Mouse (Mus musculus): ENCODE measurements around the gene Gna12. TPM values are rescaled to one million over a fixed set of nuclear protein-coding genes. Genes with fewer than 3 reads are reported as not detected.

The Gna12 gene
- polyA plus RNA-seq, 1 experiment from 2014 or later: 7.1 TPM

DNA sequence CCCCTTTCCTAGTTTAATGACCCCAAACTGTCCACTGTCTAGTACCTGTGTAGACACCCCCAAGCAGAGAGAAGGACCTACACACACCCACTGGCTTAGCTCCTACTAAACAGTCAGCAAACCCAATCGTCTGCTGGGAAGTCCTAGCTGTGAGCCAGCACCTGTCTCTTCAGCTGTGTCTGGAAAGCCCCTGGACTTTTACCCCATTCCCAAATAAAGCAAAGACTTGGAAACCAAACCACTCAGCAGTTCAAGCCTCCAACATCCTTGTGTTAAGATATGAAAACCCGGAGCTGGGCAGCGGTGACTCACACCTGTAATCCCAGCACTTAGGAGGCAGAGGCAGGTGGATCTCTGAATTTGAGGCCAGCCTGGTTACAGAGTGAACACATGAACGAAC is 63.7 kb downstream of the Gna12 start:
- Histone ChIP-seq H3K36me3 (ENCODE audit: control insufficient read depth, insufficient read depth) (no peaks in the 10 kb centered on the region; the same call in 1 of the 2 replicates), H3K9ac (ENCODE audit: low read length) (no peak overlapping the region), H3K4me3 (ENCODE audit: low read length) (no peak overlapping the region), H3K27ac (ENCODE audit: low read length) (peak overlapping the region; percentile 89), H3K9me3 (replicated peaks; ENCODE audit: control insufficient read depth, low read length) (no peaks in the 10 kb centered on the region), H3K4me1 (ENCODE audit: control insufficient read depth, insufficient read depth, low read length) (peaks cover 38% of the 10 kb centered on the region), H3K4me2 (ENCODE audit: low read depth, low read length) (no peak overlapping the region), H3K27me3 (ENCODE audit: control insufficient read depth, insufficient read depth, low read length) (no peaks in the 10 kb centered on the region)
- 72% methylated on average over 4 of the region's 4 CpGs for WGBS
- no peak for ATAC-seq (replicated peaks; ENCODE audit: extremely low read depth, insufficient read depth, low FRiP score)

DNA sequence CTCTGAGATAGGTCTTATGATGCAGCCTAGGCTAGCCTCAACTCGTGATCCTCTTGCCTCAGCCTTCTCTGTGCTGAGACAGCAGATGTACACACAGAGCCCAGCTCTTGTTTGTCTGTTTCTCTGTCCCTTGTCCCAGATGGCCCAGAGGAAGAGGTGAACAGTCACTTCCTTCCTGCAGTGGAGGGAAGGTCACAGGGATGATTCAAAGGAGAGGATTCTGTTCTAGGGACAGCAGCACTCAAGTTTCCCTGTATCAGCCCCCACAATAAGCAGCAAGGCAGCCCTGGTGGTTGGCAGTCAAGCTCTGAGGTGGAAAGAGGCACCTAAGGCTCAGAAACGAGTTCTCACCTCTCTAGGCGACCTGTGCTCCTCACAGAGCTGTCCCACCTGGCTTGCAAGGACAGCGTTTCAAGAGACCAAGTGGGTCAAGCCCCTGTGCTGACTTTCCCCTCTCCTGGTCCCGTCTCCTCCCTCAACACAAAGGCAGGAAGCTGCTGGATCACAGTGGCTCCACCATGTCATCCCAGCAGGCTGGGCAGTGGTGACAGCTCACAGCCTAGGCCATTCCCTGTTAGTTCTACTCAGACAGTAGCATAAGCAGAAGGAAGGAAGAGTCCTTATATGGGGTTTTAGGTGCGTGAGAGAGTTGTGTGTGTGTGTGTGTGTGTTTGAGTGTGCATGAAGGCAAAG is 65.2 kb downstream of the Gna12 start:
- peaks cover 11% of the 10 kb centered on the region for H3K36me3 ChIP-seq (ENCODE audit: control insufficient read depth, insufficient read depth)
- H3K27me3 ChIP-seq (ENCODE audit: control insufficient read depth, insufficient read depth, low read length): no peaks in the 10 kb centered on the region
- H3K4me1 ChIP-seq (ENCODE audit: control insufficient read depth, insufficient read depth, low read length): peaks cover 33% of the 10 kb centered on the region
- H3K4me3 ChIP-seq (ENCODE audit: low read length): no peak overlapping the region
- WGBS: 58% methylated on average over 6 of the region's 6 CpGs
- 0 out of 2 replicates have a peak overlapping the region, but pooled peaks have one; percentile 6 for H3K9ac ChIP-seq (ENCODE audit: low read length)
- no peaks in the 10 kb centered on the region for H3K9me3 ChIP-seq (replicated peaks; ENCODE audit: control insufficient read depth, low read length)
- no peak overlapping the region for H3K4me2 ChIP-seq (ENCODE audit: low read depth, low read length)
- H3K27ac ChIP-seq (ENCODE audit: low read length): peak overlapping the region; percentile 64
- ATAC-seq (replicated peaks; ENCODE audit: extremely low read depth, insufficient read depth, low FRiP score): 0 out of 2 replicates have a peak, but pooled peaks have one; percentile 37

DNA sequence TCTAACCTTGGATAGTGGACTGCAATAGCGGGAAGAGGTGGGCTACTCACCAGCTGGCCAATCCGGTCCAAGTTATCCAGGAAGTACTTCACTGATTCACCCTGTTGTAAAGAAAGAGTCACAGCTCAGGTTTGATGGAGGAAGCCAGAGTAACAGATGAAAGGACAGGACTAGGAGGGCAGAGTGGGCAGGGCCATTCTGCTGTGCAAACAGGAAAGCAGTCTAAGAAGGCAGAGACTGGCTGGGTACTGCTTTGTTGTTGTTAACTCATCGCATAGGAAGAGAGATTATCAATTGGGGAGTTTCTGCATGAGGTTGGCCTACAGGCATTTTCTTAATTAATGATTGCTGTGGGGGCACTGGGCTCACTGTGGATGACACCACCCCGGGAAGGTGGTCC is 67.7 kb downstream of the Gna12 start:
- Histone ChIP-seq H3K36me3 (ENCODE audit: control insufficient read depth, insufficient read depth) (peaks cover 32% of the 10 kb centered on the region), H3K9me3 (replicated peaks; ENCODE audit: control insufficient read depth, low read length) (no peaks in the 10 kb centered on the region), H3K4me1 (ENCODE audit: control insufficient read depth, insufficient read depth, low read length) (peaks cover 13% of the 10 kb centered on the region), H3K27me3 (ENCODE audit: control insufficient read depth, insufficient read depth, low read length) (no peaks in the 10 kb centered on the region), H3K27ac (ENCODE audit: low read length) (no peak overlapping the region), H3K4me3 (ENCODE audit: low read length) (no peak overlapping the region), H3K9ac (ENCODE audit: low read length) (no peak overlapping the region), H3K4me2 (ENCODE audit: low read depth, low read length) (no peak overlapping the region)
- WGBS: 77% methylated on average over 4 of the region's 4 CpGs
- no peak for ATAC-seq (replicated peaks; ENCODE audit: extremely low read depth, insufficient read depth, low FRiP score)

DNA sequence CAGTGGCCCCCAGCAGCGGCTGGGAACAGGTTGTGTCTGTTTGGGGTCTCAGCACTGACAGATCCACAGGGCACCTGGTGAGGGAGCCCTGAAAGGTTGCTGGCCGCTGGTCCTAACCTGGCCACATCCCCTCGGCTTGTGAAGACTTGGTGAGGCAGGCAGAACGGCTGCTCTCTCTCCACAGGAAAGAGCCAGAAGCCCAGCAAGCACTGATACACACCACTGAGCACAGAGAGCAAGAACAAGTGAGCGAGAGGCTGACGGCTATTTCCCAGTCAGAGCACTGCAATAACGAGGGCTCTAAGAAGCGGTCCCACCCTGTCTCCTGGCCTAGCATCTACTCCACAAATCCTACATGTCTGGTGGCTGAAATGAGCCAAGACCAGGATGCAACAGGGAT is 71.4 kb downstream of the Gna12 start:
- Histone ChIP-seq H3K4me3 (ENCODE audit: low read length) (no peak overlapping the region), H3K9me3 (replicated peaks; ENCODE audit: control insufficient read depth, low read length) (no peaks in the 10 kb centered on the region; the same call in 1 of the 2 replicates), H3K36me3 (ENCODE audit: control insufficient read depth, insufficient read depth) (peaks cover 33% of the 10 kb centered on the region), H3K4me1 (ENCODE audit: control insufficient read depth, insufficient read depth, low read length) (peaks cover 11% of the 10 kb centered on the region), H3K4me2 (ENCODE audit: low read depth, low read length) (no peak overlapping the region), H3K27me3 (ENCODE audit: control insufficient read depth, insufficient read depth, low read length) (no peaks in the 10 kb centered on the region), H3K9ac (ENCODE audit: low read length) (no peak overlapping the region), H3K27ac (ENCODE audit: low read length) (no peak overlapping the region)
- 81% methylated on average over 8 of the region's 8 CpGs for WGBS
- ATAC-seq (replicated peaks; ENCODE audit: extremely low read depth, insufficient read depth, low FRiP score): no peak

DNA sequence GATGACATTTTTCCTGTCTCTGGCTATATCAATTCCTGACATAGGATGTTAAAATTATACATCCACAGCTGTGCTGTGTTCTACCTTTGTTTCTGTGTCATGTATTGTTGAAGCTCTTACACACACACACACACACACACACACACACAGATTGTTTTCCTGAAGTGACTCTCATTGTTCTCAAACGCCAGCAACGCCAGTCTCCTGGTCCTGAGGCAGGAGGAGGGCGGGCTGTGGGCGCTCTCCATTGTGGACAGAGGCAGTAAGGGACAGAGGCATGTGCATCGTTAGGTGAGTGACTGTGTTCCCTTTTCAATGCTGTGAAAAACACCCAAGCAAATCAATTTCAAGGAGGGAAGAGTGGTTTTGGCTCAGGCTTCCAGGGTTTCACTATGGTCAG is 77.0 kb downstream of the Gna12 start:
- Histone ChIP-seq H3K27me3 (ENCODE audit: control insufficient read depth, insufficient read depth, low read length) (no peaks in the 10 kb centered on the region), H3K4me1 (ENCODE audit: control insufficient read depth, insufficient read depth, low read length) (peaks cover 16% of the 10 kb centered on the region), H3K9me3 (replicated peaks; ENCODE audit: control insufficient read depth, low read length) (peaks cover 3% of the 10 kb centered on the region; the same call in 1 of the 2 replicates), H3K9ac (ENCODE audit: low read length) (no peak overlapping the region), H3K27ac (ENCODE audit: low read length) (no peak overlapping the region), H3K4me2 (ENCODE audit: low read depth, low read length) (no peak overlapping the region), H3K4me3 (ENCODE audit: low read length) (no peak overlapping the region), H3K36me3 (ENCODE audit: control insufficient read depth, insufficient read depth) (peaks cover 4% of the 10 kb centered on the region; the same call in 1 of the 2 replicates)
- 72% methylated on average over 5 of the region's 5 CpGs for WGBS
- ATAC-seq (replicated peaks; ENCODE audit: extremely low read depth, insufficient read depth, low FRiP score): no peak

DNA sequence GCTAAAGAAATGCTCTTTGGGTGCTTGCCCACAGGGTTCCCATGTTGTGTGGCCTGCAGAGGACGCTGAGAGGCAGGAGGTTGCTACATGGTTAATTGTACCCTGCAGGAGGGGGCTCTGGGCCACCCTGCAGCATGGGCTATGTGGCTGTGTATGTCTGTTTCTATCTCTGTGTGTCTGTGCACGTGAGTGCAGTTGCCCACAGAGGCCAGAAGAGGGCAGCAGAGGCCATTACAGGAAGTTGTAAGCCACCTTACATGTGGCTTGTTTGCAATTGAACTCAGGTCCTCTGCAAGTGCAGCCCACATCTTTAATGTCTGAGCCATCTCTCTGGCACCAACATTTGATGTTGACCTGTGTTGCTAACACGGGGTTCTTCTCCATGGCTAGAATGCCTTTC is 77.6 kb downstream of the Gna12 start:
- peaks cover 16% of the 10 kb centered on the region for H3K4me1 ChIP-seq (ENCODE audit: control insufficient read depth, insufficient read depth, low read length)
- H3K4me3 ChIP-seq (ENCODE audit: low read length): no peak overlapping the region
- peaks cover 2% of the 10 kb centered on the region; the same call in 1 of the 2 replicates for H3K36me3 ChIP-seq (ENCODE audit: control insufficient read depth, insufficient read depth)
- no peak for ATAC-seq (replicated peaks; ENCODE audit: extremely low read depth, insufficient read depth, low FRiP score)
- H3K9ac ChIP-seq (ENCODE audit: low read length): no peak overlapping the region
- peaks cover 3% of the 10 kb centered on the region; the same call in 1 of the 2 replicates for H3K9me3 ChIP-seq (replicated peaks; ENCODE audit: control insufficient read depth, low read length)
- H3K27ac ChIP-seq (ENCODE audit: low read length): 0 out of 2 replicates have a peak overlapping the region, but pooled peaks have one; percentile 19
- H3K4me2 ChIP-seq (ENCODE audit: low read depth, low read length): no peak overlapping the region
- no peaks in the 10 kb centered on the region for H3K27me3 ChIP-seq (ENCODE audit: control insufficient read depth, insufficient read depth, low read length)
- WGBS: 91% methylated on average over 3 of the region's 3 CpGs

DNA sequence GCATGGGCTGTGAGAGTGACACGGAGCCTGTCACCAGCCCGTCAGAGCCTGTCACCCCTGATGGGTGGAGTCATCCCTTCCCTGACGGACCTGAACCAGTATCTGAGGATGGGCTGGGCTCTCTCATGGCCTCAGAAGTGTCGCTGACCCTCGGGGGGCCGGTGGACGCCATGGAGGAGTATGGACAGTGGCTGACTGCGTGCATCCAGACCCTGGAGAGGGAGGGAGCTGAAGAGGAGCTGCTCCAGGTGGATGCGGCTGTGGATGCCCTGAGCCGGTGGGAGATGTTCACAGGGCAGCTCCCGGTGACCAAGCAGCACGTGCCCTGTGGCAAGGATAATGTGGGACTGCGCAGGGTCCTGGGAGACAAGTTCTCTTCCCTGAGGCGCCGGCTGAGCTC is 78.2 kb downstream of the Gna12 start:
- no peak overlapping the region for H3K4me2 ChIP-seq (ENCODE audit: low read depth, low read length)
- ATAC-seq (replicated peaks; ENCODE audit: extremely low read depth, insufficient read depth, low FRiP score): no peak
- no peak overlapping the region for H3K4me3 ChIP-seq (ENCODE audit: low read length)
- no peak overlapping the region for H3K27ac ChIP-seq (ENCODE audit: low read length)
- peaks cover 3% of the 10 kb centered on the region; the same call in 1 of the 2 replicates for H3K9me3 ChIP-seq (replicated peaks; ENCODE audit: control insufficient read depth, low read length)
- peaks cover 16% of the 10 kb centered on the region for H3K4me1 ChIP-seq (ENCODE audit: control insufficient read depth, insufficient read depth, low read length)
- H3K27me3 ChIP-seq (ENCODE audit: control insufficient read depth, insufficient read depth, low read length): no peaks in the 10 kb centered on the region
- 85% methylated on average over 15 of the region's 15 CpGs for WGBS
- no peaks in the 10 kb centered on the region for H3K36me3 ChIP-seq (ENCODE audit: control insufficient read depth, insufficient read depth)
- H3K9ac ChIP-seq (ENCODE audit: low read length): no peak overlapping the region

DNA sequence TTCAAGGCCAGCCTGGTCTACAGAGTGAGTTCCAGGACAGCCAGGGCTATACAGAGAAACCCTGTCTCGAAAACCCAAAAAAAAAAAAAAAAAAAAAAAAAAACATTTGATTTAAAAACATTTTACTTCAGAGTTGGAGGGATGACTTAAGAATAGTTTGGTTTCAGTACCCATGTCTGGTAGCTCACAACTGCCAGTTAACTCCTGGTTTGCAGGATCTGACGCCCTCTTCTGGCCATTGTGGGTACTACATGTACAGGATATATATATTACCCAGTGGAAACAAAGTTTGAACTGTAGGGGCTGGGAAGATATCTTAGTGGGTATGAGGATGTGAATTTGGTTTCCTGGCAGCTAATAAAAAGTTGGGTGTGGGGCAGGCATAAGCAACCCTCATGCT is 79.3 kb downstream of the Gna12 start:
- H3K9me3 ChIP-seq (replicated peaks; ENCODE audit: control insufficient read depth, low read length): peaks cover 3% of the 10 kb centered on the region; the same call in 1 of the 2 replicates
- H3K4me2 ChIP-seq (ENCODE audit: low read depth, low read length): no peak overlapping the region
- H3K4me3 ChIP-seq (ENCODE audit: low read length): no peak overlapping the region
- H3K27me3 ChIP-seq (ENCODE audit: control insufficient read depth, insufficient read depth, low read length): no peaks in the 10 kb centered on the region
- no peak for ATAC-seq (replicated peaks; ENCODE audit: extremely low read depth, insufficient read depth, low FRiP score)
- WGBS: 0% methylated on average over 1 of the region's 2 CpGs
- no peak overlapping the region for H3K9ac ChIP-seq (ENCODE audit: low read length)
- no peaks in the 10 kb centered on the region for H3K36me3 ChIP-seq (ENCODE audit: control insufficient read depth, insufficient read depth)
- no peak overlapping the region for H3K27ac ChIP-seq (ENCODE audit: low read length)
- H3K4me1 ChIP-seq (ENCODE audit: control insufficient read depth, insufficient read depth, low read length): peaks cover 7% of the 10 kb centered on the region

DNA sequence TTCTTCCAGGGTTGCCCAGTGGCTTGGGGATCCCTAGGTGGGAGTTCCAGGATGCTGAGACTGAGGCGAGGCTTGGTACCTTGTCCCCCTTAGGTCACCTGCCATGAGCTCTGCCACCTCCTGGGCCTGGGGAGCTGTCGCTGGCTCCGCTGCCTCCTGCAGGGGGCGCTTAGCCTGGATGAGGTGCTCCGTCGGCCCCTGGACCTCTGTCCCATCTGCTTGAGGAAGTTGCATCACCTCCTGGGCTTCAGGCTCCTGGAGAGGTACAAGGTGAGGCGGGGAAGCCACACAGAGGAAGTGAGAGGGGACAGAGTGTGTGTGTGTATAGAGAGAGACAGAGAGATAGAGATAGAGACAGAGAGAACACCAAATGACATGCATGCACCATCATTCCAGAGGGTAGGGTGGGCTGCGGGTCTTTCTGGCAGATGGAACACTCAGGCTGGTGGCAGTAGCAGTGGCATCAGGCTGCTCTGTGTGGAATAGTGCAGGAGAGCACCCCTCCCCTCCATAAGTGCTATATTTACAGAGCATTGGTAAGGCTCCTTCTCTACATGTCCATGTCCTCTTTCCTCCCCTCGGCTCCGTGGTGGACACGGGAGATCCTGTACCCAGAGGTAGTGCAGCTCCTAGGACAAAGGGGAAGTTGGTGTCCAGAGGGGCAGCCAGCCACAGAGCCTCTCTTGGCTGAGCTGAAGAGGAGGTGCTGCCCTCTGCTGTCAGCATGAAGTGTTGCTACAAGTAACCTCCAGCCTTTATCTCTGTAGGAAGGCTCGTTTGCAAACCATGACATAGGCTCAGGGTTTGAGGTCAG is 81.0 kb downstream of the Gna12 start:
- no peaks in the 10 kb centered on the region for H3K36me3 ChIP-seq (ENCODE audit: control insufficient read depth, insufficient read depth)
- peak overlapping the region; percentile 55 for H3K4me2 ChIP-seq (ENCODE audit: low read depth, low read length)
- H3K27me3 ChIP-seq (ENCODE audit: control insufficient read depth, insufficient read depth, low read length): no peaks in the 10 kb centered on the region
- H3K27ac ChIP-seq (ENCODE audit: low read length): no peak overlapping the region
- 0 out of 2 replicates have a peak, but pooled peaks cover 5% of the 10 kb centered on the region for H3K4me1 ChIP-seq (ENCODE audit: control insufficient read depth, insufficient read depth, low read length)
- H3K4me3 ChIP-seq (ENCODE audit: low read length): peak overlapping the region; percentile 34
- peaks cover 3% of the 10 kb centered on the region; the same call in 1 of the 2 replicates for H3K9me3 ChIP-seq (replicated peaks; ENCODE audit: control insufficient read depth, low read length)
- 16% methylated on average over 12 of the region's 12 CpGs for WGBS
- peak; percentile 78 for ATAC-seq (replicated peaks; ENCODE audit: extremely low read depth, insufficient read depth, low FRiP score)
- peak overlapping the region; percentile 58 for H3K9ac ChIP-seq (ENCODE audit: low read length)

Data from heart, embryonic 16.5 days (tissue).